Mouse (Mus musculus) left cerebral cortex, postnatal 25 days (tissue): ENCODE measurements around the gene Fgd4. TPM values are rescaled to one million over a fixed set of nuclear protein-coding genes. Genes with fewer than 3 reads are reported as not detected.
"Not testable (repeated sequence)": the region's sequence is repeated elsewhere in the genome, so short reads cannot be mapped to it uniquely, and the experiment has no call there.

Experiments used
- DNase-seq, 2 experiments: peaks; one replicate each; pipeline ENCODE4 v3.0.0; 2022; ENCODE audit warnings: low spot score in 2 of 2, mixed read lengths in 1 of 2
- intact Hi-C: fragments of 180-260 bp; cut with DNase I; formaldehyde crosslinking; loops from one replicate; pipeline ENCODE4 v1.15.1; 2025
- total RNA-seq, 2 experiments: library from RNA; stranded (reverse); gene quantifications; 2 replicates each; pipeline ENCODE4 v1.2.3; 2021

Fgd4 gene
- total RNA-seq, 2 experiments from 2014 or later: 34.4 to 38.2 TPM

- intact Hi-C loops: no loop called here
Measured at GRCm38 (mm10) chr16:16422456-16422855, 177.9 kb downstream of the Fgd4 start.

GRCm38 (mm10) chr16:16367217-16367616 is 233.1 kb downstream of the Fgd4 start:
- intact Hi-C loops, DNase-seq: not testable (repeated sequence)

More at GRCm38 (mm10) chr16:16422456-16422855, 177.9 kb downstream of the Fgd4 start:
- no peak for DNase-seq

Other genes with a start within 250 kb of the Fgd4 start
- gene Dnm1l, start 241.6 kb downstream of the Fgd4 start, total RNA-seq: 100 to 1,000 TPM; 216 to 217 TPM
- not detected for gene Olfr19, start 75.9 kb upstream of the Fgd4 start, total RNA-seq
- 1 to 10 TPM; 6.3 to 7.4 TPM for gene Spag6l, start 228.9 kb upstream of the Fgd4 start, total RNA-seq